Mouse (Mus musculus) frontal cortex, adult 2 months (tissue): Measurements from ENCODE around the gene Spata31d1b. TPM values are rescaled to one million over a fixed set of nuclear protein-coding genes. Genes with fewer than 3 reads are reported as not detected.
"Not testable (repeated sequence)": the region's sequence is repeated elsewhere in the genome, so short reads cannot be mapped to it uniquely, and the experiment has no call there.

ENCODE experiments used
- DNase-seq, 2 experiments: peaks; one replicate each; pipeline ENCODE4 v3.0.0; 2022; ENCODE audit warnings: low spot score in 1 of 2; ENCODE audit errors: extremely low spot score in 1 of 2
- polyA plus RNA-seq: library from polyadenylated mRNA; depleted of rRNA; stranded (reverse); fragments of >200 nt; gene quantifications from 2 replicates; pipeline ENCODE4 v1.2.3, GENCODE M21; 2012

The Spata31d1b gene
- polyA plus RNA-seq, 1 experiment: not detected

DNA sequence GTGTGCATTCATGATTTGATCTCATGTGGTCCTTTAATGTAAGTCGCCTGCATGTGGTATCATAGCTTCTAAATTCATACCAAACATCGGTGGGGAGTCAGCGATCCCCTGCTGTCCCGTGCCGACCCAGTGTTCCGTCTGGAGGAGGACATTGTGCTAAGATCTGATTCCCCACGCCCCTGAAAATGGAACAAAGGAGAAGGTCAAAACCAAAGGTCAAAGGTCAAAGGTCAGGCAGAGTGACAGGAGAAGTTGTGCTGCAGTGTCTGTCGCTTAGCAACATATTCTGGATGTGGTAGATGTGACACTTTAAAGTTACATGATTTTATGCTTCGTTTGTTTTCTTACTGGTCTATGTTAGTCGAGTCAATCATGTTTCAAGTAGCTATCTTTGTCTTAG is 20.6 kb upstream of the Spata31d1b start:
- no peak for DNase-seq

- DNase-seq: no peak
Observed at GRCm38 (mm10) chr13:59694008-59694407, 18.1 kb upstream of the Spata31d1b start, which contains the start of gene 4921517D22Rik. Gene 4921517D22Rik, minus strand, starts transcription at chr13:59694108.

DNA sequence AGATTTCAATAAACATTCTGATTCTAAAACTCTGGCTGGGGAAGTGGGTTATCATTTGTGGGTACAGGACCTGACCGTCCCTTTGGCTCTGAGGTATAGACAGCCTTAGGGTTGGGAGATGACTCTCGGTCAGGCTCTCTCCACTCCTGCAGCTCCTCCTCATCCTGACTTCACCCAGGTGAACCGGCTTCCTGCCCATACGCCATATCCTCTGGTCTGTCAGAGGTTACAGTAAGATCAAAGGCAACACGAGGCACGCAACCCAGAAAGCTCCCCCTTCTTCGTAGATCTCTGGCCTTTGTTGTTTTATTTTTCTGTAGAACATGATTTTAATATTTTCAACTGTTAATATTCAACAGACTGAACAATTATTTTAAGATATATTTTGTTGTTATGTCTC is 16.3 kb upstream of the Spata31d1b start:
- DNase-seq: no peak

DNA sequence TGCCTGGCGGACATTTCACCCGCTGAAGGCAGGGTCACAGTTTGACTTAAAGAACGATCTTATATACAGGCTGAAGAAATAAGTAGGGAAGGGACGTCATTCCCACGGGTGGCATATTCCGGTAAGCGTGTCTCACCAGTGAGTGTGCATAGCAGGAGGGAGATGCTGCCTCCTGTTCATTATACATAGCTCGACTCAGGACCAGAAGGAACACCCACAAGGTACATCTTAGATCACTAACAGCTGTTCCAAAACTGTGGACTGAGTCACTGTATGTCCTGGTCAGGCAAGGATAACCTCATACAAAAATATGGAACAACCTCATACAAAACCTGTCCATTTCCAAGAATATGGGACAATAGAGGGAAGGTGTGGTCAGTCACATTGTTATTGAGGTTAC is 13.0 kb upstream of the Spata31d1b start:
- peak in 1 of 2 experiments; percentile 24 for DNase-seq

- not testable (repeated sequence) for DNase-seq
Observed at GRCm38 (mm10) chr13:59700137-59700536, 11.9 kb upstream of the Spata31d1b start.

DNA sequence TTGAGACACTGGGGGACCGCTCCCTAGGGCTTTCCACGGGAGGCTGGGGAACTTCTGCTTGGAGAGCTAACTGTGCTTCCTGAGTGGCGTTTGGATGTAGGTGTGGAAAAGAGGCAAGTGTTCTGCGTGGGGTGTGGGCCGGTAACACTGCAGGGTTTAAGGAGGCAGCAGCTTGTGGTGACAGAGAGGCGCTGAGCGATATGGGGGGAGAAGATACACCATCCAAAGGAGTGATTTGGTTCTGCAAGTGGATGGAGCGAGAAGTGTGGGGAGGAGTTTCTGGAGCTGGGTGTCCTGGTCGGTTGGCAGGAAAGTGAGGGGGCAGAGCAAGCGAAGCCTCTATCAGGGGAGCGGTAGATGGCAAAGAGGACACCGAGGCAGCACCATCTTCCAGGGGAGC is 8.6 kb upstream of the Spata31d1b start:
- DNase-seq: peak; percentile 36 to 65

GRCm38 (mm10) chr13:59704562-59704961 is 7.5 kb upstream of the Spata31d1b start:
- DNase-seq: peak in 1 of 2 experiments; percentile 48

DNA sequence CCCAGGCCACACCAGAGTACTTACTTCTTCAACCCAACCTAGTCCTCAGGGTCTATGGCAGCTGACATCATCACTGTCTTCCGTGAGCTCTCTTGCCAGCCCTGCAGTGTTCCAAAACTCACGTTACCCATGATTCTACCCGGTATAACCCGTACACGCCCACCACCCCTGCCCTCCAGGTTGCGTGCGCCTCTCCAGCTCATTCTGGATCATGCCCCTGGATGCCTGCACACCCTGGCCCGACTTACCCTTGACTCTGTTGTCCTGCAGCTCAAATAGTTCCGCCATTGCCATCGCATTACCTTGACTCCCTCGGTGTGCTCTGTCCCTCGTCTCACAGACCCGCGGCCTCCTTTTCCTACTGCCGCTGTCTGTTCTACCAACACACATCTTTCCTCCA is 1.9 kb upstream of the Spata31d1b start, which contains the start of gene Spata31d1a:
Spata31d1a (minus strand) TSS at position 101 of the 400 bp plus-strand sequence.
- DNase-seq: no peak

DNA sequence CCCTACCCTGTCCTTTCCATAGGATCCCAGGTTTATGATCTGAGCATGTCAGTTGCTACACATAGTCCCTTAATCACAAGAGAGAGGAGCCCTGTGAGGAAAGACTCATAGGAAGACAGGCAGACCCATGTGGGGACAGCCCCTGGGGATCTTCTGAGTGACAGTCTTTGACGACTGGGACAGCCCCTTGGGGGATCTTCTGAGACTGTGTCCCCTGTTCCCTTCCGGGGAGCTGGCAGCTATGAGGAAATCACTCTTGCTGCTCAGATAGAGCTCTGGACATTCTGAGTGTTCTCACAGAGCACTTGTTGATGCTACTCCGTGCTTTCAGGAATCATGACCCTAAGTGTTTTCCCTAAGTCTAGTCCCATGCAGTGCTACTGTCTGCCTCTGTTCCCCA is 1.6 kb downstream of the Spata31d1b start:
- no peak for DNase-seq

DNA sequence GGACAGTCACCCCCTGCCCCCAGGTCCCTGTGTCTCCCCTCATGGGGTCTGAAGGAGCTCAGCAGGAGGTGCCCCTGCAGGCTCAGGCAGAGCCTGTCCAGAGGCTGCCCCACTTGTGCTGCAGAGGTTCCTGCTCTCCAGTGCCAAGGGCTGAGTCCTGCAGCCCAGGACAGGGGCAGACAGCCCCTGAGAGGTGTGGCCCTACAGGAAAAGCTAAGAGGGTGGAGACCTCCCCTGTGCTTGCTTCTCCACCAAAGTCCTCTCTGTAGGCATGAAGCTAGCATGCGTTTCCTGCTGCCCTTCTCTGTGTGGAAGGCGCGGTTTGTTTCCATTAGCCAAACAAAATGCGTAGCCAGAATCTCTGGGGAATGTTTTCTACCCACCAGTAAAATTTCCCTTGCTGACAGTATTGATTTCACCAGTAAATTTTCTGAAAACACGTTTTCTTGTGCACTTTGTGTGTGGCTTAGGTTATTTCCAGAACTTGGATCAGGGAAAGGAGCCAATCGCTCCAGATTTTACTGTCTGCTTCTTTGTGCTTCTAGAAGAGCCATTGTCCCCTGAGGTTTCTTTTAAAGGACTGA is 6.9 kb downstream of the Spata31d1b start:
- not testable (repeated sequence) for DNase-seq

DNA sequence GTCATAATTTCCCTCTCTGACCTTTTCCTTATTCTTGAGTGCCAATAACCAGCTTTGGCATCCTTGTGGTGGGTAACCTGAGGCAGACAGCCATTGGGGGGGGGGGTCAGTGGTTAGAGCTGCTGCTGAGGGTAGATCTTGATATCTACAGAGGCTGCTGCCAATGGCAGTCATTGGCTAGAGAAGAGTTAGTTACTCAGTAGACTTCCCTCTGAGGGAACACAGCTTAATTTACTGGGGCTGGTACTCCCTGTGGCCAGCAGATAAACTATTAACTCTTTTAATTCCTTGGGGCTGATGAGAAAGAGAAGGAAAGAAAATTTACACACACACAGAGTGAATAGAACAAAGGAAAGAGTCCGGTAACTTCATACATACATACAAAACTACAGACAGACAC is 7.4 kb downstream of the Spata31d1b start:
- no peak for DNase-seq

DNA sequence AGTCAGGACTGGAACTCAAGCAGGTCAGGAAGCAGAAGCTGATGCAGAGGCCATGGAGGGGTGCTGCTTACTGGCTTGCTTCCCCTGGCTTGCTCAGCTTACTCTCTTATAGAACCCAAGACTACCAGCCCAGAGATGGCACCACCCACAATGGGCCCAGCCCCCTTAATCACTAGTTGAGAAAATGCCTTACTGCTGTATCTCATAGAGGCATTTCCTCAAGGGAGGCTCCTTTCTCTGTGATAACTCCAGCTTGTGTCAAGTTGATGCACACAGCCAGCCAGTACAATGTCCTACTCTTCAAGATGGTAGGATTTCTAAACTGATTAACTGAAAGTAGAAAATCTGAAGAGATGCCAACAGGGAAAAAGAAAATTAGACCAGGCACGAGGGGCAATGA is 10.0 kb downstream of the Spata31d1b start:
- not testable (repeated sequence) for DNase-seq

GRCm38 (mm10) chr13:59726139-59726867 is 14.2 kb downstream of the Spata31d1b start:
- no peak for DNase-seq

DNA sequence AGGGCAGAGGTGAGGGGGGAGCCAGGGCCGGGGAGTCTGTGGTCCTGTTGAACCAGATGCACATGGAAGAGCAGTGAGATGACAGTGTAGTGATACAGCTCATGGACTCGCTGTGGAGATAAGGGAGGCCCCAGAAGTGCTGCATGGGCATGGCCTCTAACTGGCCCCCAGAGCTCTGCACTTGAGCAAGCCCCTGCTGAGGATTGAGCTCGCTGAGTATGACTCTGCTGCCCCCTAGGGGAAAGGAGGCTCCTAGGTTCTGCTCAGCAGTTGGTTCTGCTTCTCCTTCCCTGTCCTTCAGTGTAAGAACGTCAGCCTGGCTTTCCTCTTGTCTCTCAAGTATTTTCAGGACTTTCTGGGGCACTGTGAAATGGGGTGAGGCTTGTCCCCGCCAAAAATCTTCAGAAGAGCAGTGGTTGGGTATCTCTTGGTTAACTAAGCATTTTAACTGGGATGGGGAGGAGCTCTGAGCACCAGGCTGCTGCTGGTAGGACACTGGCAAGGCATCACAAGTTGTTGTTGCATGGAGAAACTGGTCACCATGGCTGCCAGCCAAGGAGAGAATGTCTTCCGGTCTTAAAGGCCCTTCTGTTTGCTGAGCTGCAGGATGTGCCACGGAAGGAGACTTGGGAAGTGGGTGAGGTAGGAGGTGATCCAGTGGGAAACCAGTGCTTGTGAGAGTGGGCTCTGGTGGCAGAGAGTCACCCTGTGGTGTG is 16.5 kb downstream of the Spata31d1b start:
- peak; percentile 70 to 94 for DNase-seq

- no peak for DNase-seq
Observed at GRCm38 (mm10) chr13:59731652-59732051, 19.6 kb downstream of the Spata31d1b start, which contains the start of gene Spata31d1d. Gene Spata31d1d, minus strand, starts transcription at chr13:59731752.

DNA sequence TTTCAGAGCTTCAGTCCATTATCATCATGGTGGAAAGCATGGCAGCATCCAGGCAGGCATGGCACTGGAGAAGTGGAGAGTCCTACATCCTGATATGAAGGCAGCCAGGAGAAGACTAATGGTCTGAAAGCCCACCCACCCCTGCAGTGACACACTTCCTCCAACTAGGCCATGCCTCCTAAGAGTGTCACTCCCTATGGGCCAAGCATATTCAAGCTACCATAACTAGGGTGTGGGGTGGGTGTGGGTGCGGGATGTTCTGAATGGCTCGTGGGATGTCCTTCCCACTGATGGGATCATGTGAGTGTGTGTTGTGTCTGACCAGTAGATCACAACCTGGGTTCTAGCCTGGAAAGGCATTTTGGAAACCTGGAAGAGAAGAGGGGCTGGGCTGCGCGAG is 21.9 kb downstream of the Spata31d1b start:
- DNase-seq: no peak

DNA sequence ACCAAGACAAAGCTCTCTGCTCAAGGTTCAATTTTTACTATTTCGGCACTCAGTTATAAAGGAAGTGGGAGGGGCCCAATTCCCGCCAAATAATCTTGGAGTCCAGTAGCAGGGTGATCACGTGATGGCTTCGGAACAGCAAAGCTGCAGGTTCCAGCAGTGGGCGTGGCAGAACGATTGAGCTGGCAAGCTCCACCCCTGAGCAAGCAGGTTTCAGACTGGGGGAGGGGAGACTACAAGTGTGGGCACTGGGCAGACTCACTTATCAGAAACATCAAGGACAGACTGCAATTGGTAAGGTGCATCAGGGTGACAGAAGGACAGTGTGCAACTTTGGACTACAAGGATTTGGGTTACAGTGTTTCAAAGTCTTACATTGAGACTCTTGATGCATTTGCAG is 22.3 kb downstream of the Spata31d1b start:
- DNase-seq: not testable (repeated sequence)

- no peak for DNase-seq
Observed at GRCm38 (mm10) chr13:59735190-59735589, 23.1 kb downstream of the Spata31d1b start.

DNA sequence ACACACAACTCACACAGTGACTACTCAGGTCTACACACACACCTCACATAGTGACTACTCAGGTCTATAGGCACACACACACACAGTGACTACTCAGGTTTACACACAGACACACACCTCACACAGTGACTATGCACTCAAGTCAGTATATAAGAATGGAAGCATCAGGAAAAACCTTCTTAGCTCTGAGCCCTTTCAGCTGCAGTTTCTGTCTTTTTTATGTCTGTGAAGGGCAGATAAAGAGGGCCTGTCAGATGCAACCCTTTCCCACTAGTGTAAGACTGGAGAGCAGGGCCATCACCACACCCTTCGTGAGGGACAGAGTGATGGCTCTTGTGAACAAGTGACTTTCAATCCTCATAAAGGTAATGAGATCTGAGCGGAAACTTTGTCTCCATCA is 26.4 kb downstream of the Spata31d1b start:
- DNase-seq: no peak

DNA sequence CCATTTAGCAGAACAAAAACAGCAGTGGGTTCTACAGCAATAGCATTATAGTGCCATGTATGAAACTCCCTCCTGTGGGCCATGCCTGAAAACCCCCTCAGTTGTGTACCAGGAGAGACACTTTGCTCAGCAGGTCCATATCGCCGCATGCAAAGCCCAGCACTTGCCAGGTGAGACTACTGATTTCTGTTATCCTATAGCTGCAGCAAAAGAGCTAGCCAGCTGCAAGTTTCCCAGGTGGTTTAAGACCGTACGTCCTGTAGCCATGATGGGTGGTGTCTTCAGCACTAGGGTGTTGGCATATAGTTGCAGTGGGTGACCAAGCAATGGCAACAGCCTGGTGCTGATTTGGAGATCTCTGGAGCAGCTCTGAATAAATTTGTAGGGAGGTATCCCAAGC is 27.3 kb downstream of the Spata31d1b start:
- no peak for DNase-seq

DNA sequence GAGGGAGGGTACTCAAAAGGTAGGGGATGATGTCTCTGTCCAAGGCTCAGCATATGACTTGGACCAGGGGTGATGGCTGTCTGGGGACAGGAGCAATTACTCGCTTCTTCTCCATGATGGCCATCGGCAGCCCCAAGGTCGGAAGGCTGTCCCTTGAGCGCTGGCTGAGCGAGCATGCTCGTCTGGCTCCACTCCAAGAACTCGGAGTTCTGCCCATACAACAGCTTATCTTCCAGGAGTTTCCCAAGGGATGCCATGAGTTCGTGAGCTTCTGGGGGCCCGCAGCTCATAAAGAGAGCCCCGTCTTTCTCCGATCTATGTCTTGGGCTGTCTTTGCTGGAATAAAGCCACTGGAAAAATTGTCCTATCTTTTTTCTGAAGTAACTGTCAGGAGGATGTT is 29.0 kb downstream of the Spata31d1b start:
- DNase-seq: no peak
